Mouse (Mus musculus): ENCODE results near the gene Rad51b. TPM values are rescaled to one million over a fixed set of nuclear protein-coding genes. Genes with fewer than 3 reads are reported as not detected.
A peak's percentile ranks its signal among the peaks of the same experiment; 100 is the strongest.

The Rad51b gene
- total and polyA plus RNA-seq, 3 experiments = 0.47 to 0.50 (median 0.49) TPM

DNA sequence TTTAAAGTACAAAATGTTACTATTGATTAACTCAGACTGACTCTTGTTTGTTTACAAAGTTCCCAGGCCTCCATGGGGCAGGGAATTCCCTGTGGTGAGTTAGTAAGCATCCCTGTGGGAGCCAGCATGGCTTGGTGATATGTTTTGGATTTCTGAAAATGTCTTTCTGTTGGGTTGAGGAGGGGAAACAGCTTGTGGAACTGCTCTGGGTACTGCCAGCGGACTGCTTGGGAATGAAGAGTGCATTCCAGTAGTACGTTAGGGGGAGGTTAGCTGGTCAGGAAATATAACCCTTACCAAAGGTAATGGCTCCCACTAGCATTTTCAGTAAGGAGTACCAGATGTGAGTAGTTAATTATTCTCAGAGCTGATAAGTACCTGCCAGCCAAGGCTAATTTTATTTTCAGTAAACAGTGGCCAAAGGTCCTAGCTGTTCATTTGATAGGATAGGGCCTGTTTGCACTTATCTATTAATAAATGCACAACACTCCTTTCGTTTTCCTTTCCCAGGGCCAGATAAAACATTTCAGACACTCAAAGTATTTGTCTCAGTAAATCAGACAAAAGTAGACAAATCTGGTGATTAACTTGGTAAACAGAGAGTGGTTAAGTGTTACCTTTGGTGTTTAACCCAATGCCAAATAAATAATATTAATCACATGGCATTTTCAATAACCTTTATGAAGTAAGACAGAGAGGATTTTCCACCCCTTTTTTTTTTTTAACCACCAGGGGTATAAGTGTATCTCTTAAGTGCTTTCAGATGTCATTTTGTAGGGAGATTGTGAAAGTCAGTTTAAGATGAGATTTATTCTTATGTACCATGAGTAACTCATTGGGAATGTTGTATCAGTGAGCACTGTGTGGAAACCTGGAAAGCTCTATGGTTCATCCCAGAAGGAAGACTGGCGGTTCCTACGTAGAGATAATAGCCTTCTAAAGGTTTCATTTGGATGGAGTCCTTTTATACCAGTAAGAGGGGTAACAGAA is 235.0 kb downstream of the Rad51b start:
- peak in 1 of 2 experiments; percentile 15 for DNase-seq
- Histone ChIP-seq H3K79me2 (replicated peaks; ENCODE audit: control insufficient read depth, insufficient read depth, low read length) (no peaks in the 10 kb centered on the region), H3K4me3 (no peak overlapping the region), H3K4me1 (ENCODE audit: control insufficient read depth, insufficient read depth, low read length) (peaks cover 4% of the 10 kb centered on the region), H3K36me3 (ENCODE audit: control insufficient read depth, insufficient read depth, low read length) (peaks cover 8% of the 10 kb centered on the region), H3K27ac (peak overlapping the region; percentile 70), H3K9ac (ENCODE audit: low read depth, low read length) (no peak overlapping the region), H3K27me3 (ENCODE audit: control insufficient read depth, insufficient read depth, low read length) (no peaks in the 10 kb centered on the region)
- no peak for TF ChIP-seq EP300 (IDR thresholded peaks at IDR 0.05; ENCODE audit: insufficient read depth, low read depth, low read length)
- no peak for TF ChIP-seq POLR2A (IDR thresholded peaks at IDR 0.05; ENCODE audit: insufficient read depth, low read depth, low read length)
- no peak for TF ChIP-seq CTCF (IDR thresholded peaks at IDR 0.05)
- intact Hi-C loops (cut with DNase I) = loop anchor here (5.0 kb wide), 1 partner anchor 65 kb away; no protein-coding TSS in a partner anchor
- 43% methylated on average over 5 of the region's 5 CpGs for WGBS

- H3K27ac ChIP-seq = no peak overlapping the region
- no peaks in the 10 kb centered on the region for H3K79me2 ChIP-seq (replicated peaks; ENCODE audit: control insufficient read depth, insufficient read depth, low read length)
- intact Hi-C loops (cut with DNase I) = loop anchor here (5.0 kb wide), 1 partner anchor 63 kb away; no protein-coding TSS in a partner anchor
- H3K27me3 ChIP-seq (ENCODE audit: control insufficient read depth, insufficient read depth, low read length) = no peaks in the 10 kb centered on the region
- H3K36me3 ChIP-seq (ENCODE audit: control insufficient read depth, insufficient read depth, low read length) = peaks cover 8% of the 10 kb centered on the region
- 82% methylated on average over 1 of the region's 1 CpGs for WGBS
- no peak for DNase-seq
- TF ChIP-seq EP300 (IDR thresholded peaks at IDR 0.05; ENCODE audit: insufficient read depth, low read depth, low read length) (no peak), POLR2A (IDR thresholded peaks at IDR 0.05; ENCODE audit: insufficient read depth, low read depth, low read length) (no peak), CTCF (IDR thresholded peaks at IDR 0.05) (no peak)
- H3K4me1 ChIP-seq (ENCODE audit: control insufficient read depth, insufficient read depth, low read length) = peaks cover 4% of the 10 kb centered on the region
- H3K4me3 ChIP-seq = no peak overlapping the region
- no peak overlapping the region for H3K9ac ChIP-seq (ENCODE audit: low read depth, low read length)
These were observed 237.7 kb downstream of the Rad51b start for GRCm38 (mm10) chr12:79534778-79535177.

DNA sequence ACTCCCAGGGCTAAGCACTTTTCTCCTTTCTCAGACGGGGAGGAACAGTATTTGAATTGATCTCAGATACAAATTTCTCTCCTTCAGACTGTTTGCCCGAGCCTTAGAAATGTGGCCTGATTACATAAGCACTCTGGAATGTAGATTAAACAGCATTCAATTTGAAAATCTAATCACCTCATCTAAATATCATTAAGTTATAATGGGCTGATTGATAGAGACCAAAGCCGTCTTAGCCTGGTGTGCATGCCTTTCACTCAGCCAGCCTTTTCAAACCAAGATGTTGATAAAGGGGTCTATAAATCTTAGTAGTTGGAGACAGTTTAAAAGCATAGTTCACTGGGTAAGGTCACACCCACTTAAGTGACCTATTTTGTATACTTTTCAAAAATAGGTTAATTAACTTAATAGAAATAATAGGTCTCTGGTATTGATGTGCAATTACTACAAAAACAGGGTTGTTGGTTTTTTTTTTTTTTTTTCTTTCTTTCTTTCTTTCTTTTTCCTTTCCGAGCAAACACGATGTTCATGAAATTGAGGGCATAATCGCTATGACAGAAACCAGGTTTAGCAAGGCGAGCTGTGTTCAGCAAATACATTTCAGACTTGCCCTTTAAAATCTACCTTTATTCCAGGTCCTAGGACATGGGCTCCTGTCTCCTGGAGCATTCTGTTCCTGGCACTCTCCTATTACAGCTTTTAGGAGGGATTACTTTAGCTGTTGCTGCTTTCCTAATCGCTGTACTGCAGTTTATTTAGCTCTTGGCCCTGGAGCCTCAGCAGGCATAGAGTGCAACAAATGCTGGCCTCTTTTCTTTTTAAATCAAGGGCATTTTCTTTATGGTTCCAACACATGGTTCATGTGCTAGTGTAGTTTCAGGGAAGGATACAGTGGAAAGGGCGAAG is 238.7 kb downstream of the Rad51b start:
- Histone ChIP-seq H3K27me3 (ENCODE audit: control insufficient read depth, insufficient read depth, low read length) (no peaks in the 10 kb centered on the region), H3K79me2 (replicated peaks; ENCODE audit: control insufficient read depth, insufficient read depth, low read length) (no peaks in the 10 kb centered on the region), H3K4me3 (no peak overlapping the region), H3K36me3 (ENCODE audit: control insufficient read depth, insufficient read depth, low read length) (peaks cover 8% of the 10 kb centered on the region), H3K27ac (peak overlapping the region; percentile 39), H3K9ac (ENCODE audit: low read depth, low read length) (no peak overlapping the region), H3K4me1 (ENCODE audit: control insufficient read depth, insufficient read depth, low read length) (peaks cover 4% of the 10 kb centered on the region)
- no peak for DNase-seq
- no peak for TF ChIP-seq CTCF (IDR thresholded peaks at IDR 0.05)
- TF ChIP-seq POLR2A (IDR thresholded peaks at IDR 0.05; ENCODE audit: insufficient read depth, low read depth, low read length) = no peak
- no peak for TF ChIP-seq EP300 (IDR thresholded peaks at IDR 0.05; ENCODE audit: insufficient read depth, low read depth, low read length)
- WGBS = 75% methylated on average over 9 of the region's 9 CpGs
- intact Hi-C loops (cut with DNase I) = no loop called here

DNA sequence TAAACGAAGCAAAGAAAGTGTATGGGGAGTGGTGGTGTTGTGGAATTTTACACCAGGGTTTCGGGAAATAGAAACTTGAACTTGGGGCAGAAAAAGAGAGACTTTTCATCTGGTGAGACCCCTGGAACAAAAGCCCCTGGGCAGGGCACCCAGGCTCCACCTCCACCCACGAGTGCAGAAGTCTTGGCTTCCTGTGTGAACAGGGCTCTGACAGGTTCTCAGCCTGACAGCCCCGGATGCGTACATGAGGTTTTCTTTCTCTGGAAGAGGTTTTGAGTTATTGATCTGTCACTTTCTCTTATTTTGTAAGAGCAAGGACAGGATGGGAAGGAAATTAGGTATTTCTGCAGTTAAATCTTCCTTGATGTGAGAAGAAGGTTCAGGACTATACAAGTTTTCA is 243.1 kb downstream of the Rad51b start:
- no peaks in the 10 kb centered on the region; the same call in 1 of the 2 replicates for H3K36me3 ChIP-seq (ENCODE audit: control insufficient read depth, insufficient read depth, low read length)
- H3K4me1 ChIP-seq (ENCODE audit: control insufficient read depth, insufficient read depth, low read length) = no peaks in the 10 kb centered on the region; the same call in 1 of the 2 replicates
- no peaks in the 10 kb centered on the region for H3K79me2 ChIP-seq (replicated peaks; ENCODE audit: control insufficient read depth, insufficient read depth, low read length)
- H3K27ac ChIP-seq = no peak overlapping the region
- H3K4me3 ChIP-seq = no peak overlapping the region
- WGBS = 83% methylated on average over 5 of the region's 5 CpGs
- intact Hi-C loops (cut with DNase I) = no loop called here
- no peak overlapping the region for H3K9ac ChIP-seq (ENCODE audit: low read depth, low read length)
- no peak for DNase-seq
- TF ChIP-seq EP300 (IDR thresholded peaks at IDR 0.05; ENCODE audit: insufficient read depth, low read depth, low read length) (no peak), CTCF (IDR thresholded peaks at IDR 0.05) (no peak), POLR2A (IDR thresholded peaks at IDR 0.05; ENCODE audit: insufficient read depth, low read depth, low read length) (no peak)
- no peaks in the 10 kb centered on the region for H3K27me3 ChIP-seq (ENCODE audit: control insufficient read depth, insufficient read depth, low read length)

- TF ChIP-seq EP300 (IDR thresholded peaks at IDR 0.05; ENCODE audit: insufficient read depth, low read depth, low read length) = no peak
- no peak for TF ChIP-seq CTCF (IDR thresholded peaks at IDR 0.05)
- no peak for TF ChIP-seq POLR2A (IDR thresholded peaks at IDR 0.05; ENCODE audit: insufficient read depth, low read depth, low read length)
- intact Hi-C loops (cut with DNase I) = no loop called here
- no peak for DNase-seq
- Histone ChIP-seq H3K27ac (no peak overlapping the region), H3K9ac (ENCODE audit: low read depth, low read length) (no peak overlapping the region), H3K79me2 (replicated peaks; ENCODE audit: control insufficient read depth, insufficient read depth, low read length) (no peaks in the 10 kb centered on the region), H3K27me3 (ENCODE audit: control insufficient read depth, insufficient read depth, low read length) (no peaks in the 10 kb centered on the region), H3K4me3 (no peak overlapping the region), H3K4me1 (ENCODE audit: control insufficient read depth, insufficient read depth, low read length) (no peaks in the 10 kb centered on the region), H3K36me3 (ENCODE audit: control insufficient read depth, insufficient read depth, low read length) (no peaks in the 10 kb centered on the region)
- WGBS = 90% methylated on average over 6 of the region's 6 CpGs
These were observed 244.5 kb downstream of the Rad51b start for GRCm38 (mm10) chr12:79541581-79541980.

Measured in heart, adult 2 months (tissue).